Mouse (Mus musculus): ENCODE measurements around the gene Timp2. TPM values are rescaled to one million over a fixed set of nuclear protein-coding genes. Genes with fewer than 3 reads are reported as not detected.

The Timp2 gene
- total and polyA plus RNA-seq, 2 experiments from 2014 or later = 165 to 208 TPM

DNA sequence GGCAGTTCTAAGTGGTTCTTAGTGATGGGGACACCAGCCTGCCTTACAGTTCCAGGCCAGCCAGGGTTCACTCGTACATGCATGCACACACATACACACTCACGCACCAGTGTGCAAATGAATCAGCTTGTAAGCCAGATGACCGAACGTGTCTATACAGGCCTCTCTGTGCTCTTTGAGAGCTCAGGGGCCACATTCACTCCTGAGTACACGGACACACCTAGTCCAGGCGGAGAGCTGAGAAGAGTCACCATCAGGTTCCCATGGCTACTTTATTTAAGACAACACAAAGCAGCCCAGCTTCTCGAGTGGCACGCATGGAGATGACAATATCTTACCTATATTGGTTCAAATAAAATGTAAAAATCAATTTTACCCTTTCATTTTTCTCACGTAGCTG, 69.1 kb downstream of the Timp2 start:
- no peak for DNase-seq
- no peak overlapping the region for H3K27ac ChIP-seq (ENCODE audit: low read depth, low read length)
- ATAC-seq = no peak
- no peak for TF ChIP-seq CTCF (IDR thresholded peaks at IDR 0.05; ENCODE audit: low read depth)
- no peak overlapping the region for H3K9ac ChIP-seq
- no peak overlapping the region for H3K4me2 ChIP-seq (ENCODE audit: low read depth)
- H3K9me3 ChIP-seq (ENCODE audit: low read length) = no peaks in the 10 kb centered on the region
- peaks cover 4% of the 10 kb centered on the region; the same call in 1 of the 2 replicates for H3K4me1 ChIP-seq (ENCODE audit: insufficient read depth)
- H3K4me3 ChIP-seq (ENCODE audit: low read depth, low read length) = no peak overlapping the region
- WGBS = 92% methylated on average over 9 of the region's 9 CpGs
- H3K36me3 ChIP-seq (ENCODE audit: insufficient read depth) = peaks cover 61% of the 10 kb centered on the region
- no peaks in the 10 kb centered on the region for H3K27me3 ChIP-seq (ENCODE audit: insufficient read depth, low read length)

DNA sequence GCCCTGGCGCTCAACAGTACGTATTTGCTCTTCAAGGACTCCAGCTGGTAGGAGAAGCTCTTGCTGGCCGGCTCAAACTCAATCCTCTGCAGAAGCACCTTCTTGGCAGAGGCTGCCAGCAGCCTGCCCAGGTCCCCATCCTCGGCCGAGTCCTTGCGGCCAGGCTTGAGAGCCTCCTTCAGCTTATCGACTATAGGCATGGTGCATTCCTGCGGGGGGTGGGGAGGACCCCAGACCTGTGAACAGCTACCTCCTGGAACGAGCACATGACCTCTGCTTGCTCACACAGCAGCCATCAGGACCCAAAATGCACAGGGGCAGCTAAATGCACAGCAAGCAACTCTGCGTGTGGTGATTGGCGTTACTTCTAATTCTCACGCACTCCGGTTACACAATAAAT, 69.7 kb downstream of the Timp2 start:
- no peak overlapping the region for H3K4me3 ChIP-seq (ENCODE audit: low read depth, low read length)
- DNase-seq = no peak
- H3K9me3 ChIP-seq (ENCODE audit: low read length) = no peaks in the 10 kb centered on the region
- no peak for ATAC-seq
- H3K4me2 ChIP-seq (ENCODE audit: low read depth) = no peak overlapping the region
- no peak overlapping the region for H3K27ac ChIP-seq (ENCODE audit: low read depth, low read length)
- peaks cover 66% of the 10 kb centered on the region for H3K36me3 ChIP-seq (ENCODE audit: insufficient read depth)
- no peaks in the 10 kb centered on the region for H3K27me3 ChIP-seq (ENCODE audit: insufficient read depth, low read length)
- no peak for TF ChIP-seq CTCF (IDR thresholded peaks at IDR 0.05; ENCODE audit: low read depth)
- WGBS = 90% methylated on average over 13 of the region's 13 CpGs
- H3K4me1 ChIP-seq (ENCODE audit: insufficient read depth) = peaks cover 4% of the 10 kb centered on the region; the same call in 1 of the 2 replicates
- no peak overlapping the region for H3K9ac ChIP-seq

DNA sequence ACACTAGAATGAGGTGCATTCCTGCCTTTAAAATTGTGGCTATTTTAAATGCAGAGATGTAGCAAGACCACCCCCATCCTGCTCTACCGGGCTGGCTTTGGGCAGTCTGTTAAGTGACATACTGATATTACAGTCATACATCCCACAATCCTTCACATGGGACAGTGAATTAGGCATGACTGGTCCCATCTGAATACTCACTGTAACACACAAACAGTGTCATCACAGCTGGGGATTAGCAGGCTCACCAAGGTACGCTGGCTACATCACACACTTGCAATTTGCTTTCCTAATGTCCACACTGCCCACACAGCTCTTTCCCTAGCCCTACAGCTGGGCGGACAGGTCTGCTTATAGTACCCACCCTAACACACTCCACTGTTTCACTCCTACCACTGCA, 75.3 kb downstream of the Timp2 start:
- Histone ChIP-seq H3K36me3 (ENCODE audit: insufficient read depth) (peaks cover 95% of the 10 kb centered on the region), H3K9me3 (ENCODE audit: low read length) (no peaks in the 10 kb centered on the region), H3K4me2 (ENCODE audit: low read depth) (no peak overlapping the region), H3K9ac (no peak overlapping the region), H3K27me3 (ENCODE audit: insufficient read depth, low read length) (no peaks in the 10 kb centered on the region), H3K27ac (ENCODE audit: low read depth, low read length) (no peak overlapping the region), H3K4me1 (ENCODE audit: insufficient read depth) (no peaks in the 10 kb centered on the region), H3K4me3 (ENCODE audit: low read depth, low read length) (no peak overlapping the region)
- WGBS = 97% methylated on average over 3 of the region's 3 CpGs
- TF ChIP-seq CTCF (IDR thresholded peaks at IDR 0.05; ENCODE audit: low read depth) = no peak
- DNase-seq (no peak), ATAC-seq (no peak)

DNA sequence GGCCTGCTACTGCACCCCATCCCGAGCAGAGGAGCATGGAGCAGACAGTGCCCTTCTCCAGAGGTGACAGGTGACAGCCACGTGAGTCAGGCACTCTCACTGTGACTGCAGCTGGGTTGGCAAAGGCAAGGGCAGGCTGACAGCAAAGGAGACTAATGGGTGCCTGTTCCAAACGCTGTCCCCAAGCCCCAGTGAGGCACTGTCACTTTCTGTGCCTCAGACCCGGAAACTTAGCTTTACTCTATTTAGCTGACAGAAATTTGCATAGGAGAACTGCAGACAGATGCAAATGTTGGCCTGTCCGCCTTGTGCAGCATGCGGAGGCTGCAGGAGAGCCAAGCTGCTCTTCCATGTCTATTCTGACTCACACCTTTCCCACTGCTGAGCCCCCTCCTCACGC, 79.2 kb downstream of the Timp2 start:
- no peaks in the 10 kb centered on the region for H3K4me1 ChIP-seq (ENCODE audit: insufficient read depth)
- H3K9me3 ChIP-seq (ENCODE audit: low read length) = no peaks in the 10 kb centered on the region
- 87% methylated on average over 7 of the region's 7 CpGs for WGBS
- no peak for ATAC-seq
- H3K4me2 ChIP-seq (ENCODE audit: low read depth) = no peak overlapping the region
- no peak for TF ChIP-seq CTCF (IDR thresholded peaks at IDR 0.05; ENCODE audit: low read depth)
- no peak overlapping the region for H3K4me3 ChIP-seq (ENCODE audit: low read depth, low read length)
- H3K36me3 ChIP-seq (ENCODE audit: insufficient read depth) = peaks cover 96% of the 10 kb centered on the region
- H3K27me3 ChIP-seq (ENCODE audit: insufficient read depth, low read length) = no peaks in the 10 kb centered on the region
- no peak for DNase-seq
- no peak overlapping the region for H3K27ac ChIP-seq (ENCODE audit: low read depth, low read length)
- no peak overlapping the region for H3K9ac ChIP-seq

DNA sequence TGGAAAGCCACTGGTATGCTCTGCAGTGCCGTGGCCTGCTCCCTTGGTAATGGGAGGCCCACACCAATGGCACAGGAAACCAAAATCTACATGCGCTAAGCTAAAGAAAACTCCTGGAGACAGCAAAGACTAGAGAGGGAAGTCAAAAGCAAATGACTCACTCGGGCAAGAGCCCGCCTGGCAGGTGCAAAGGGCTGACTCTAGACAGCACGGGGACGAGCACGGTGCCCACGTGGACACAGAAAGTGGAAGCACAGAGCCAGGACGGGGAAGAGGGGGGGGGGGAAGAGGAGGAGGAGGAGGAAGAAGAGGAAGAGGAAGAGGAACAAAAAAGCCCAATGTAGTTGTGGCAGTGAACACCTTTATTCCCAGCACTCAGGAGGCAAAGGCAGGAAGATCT, 80.4 kb downstream of the Timp2 start:
- no peaks in the 10 kb centered on the region for H3K9me3 ChIP-seq (ENCODE audit: low read length)
- no peak overlapping the region for H3K9ac ChIP-seq
- DNase-seq (no peak), ATAC-seq (no peak)
- H3K4me2 ChIP-seq (ENCODE audit: low read depth) = no peak overlapping the region
- H3K27ac ChIP-seq (ENCODE audit: low read depth, low read length) = no peak overlapping the region
- WGBS = 96% methylated on average over 9 of the region's 9 CpGs
- TF ChIP-seq CTCF (IDR thresholded peaks at IDR 0.05; ENCODE audit: low read depth) = no peak
- H3K4me1 ChIP-seq (ENCODE audit: insufficient read depth) = no peaks in the 10 kb centered on the region
- no peak overlapping the region for H3K4me3 ChIP-seq (ENCODE audit: low read depth, low read length)
- H3K36me3 ChIP-seq (ENCODE audit: insufficient read depth) = peaks cover 94% of the 10 kb centered on the region
- H3K27me3 ChIP-seq (ENCODE audit: insufficient read depth, low read length) = no peaks in the 10 kb centered on the region

DNA sequence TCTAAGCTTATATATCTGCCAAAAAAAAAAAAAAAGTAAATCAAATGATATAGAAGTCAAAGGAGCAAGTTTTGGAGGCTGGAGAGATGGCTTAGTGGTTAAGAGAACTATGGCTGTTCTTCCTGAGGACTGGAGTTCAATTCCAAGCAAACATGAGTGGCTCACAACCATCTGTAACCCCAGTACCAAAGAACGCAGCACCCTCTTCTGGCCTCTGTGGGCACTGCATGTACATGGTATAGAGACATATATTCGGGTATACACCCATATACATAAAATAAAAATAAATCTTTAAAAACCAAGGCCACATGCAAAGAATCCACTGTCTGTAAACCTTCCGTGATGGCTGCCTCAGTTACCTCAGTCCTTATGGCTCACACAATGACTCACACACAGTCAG, 85.7 kb downstream of the Timp2 start:
- Histone ChIP-seq H3K4me1 (ENCODE audit: insufficient read depth) (no peaks in the 10 kb centered on the region), H3K9ac (no peak overlapping the region), H3K4me2 (ENCODE audit: low read depth) (no peak overlapping the region), H3K27ac (ENCODE audit: low read depth, low read length) (no peak overlapping the region), H3K4me3 (ENCODE audit: low read depth, low read length) (no peak overlapping the region), H3K27me3 (ENCODE audit: insufficient read depth, low read length) (no peaks in the 10 kb centered on the region), H3K9me3 (ENCODE audit: low read length) (no peaks in the 10 kb centered on the region), H3K36me3 (ENCODE audit: insufficient read depth) (peaks cover 86% of the 10 kb centered on the region)
- WGBS = 96% methylated on average over 3 of the region's 3 CpGs
- no peak for ATAC-seq
- no peak for DNase-seq
- peak; percentile 47 for TF ChIP-seq CTCF (IDR thresholded peaks at IDR 0.05; ENCODE audit: low read depth)

DNA sequence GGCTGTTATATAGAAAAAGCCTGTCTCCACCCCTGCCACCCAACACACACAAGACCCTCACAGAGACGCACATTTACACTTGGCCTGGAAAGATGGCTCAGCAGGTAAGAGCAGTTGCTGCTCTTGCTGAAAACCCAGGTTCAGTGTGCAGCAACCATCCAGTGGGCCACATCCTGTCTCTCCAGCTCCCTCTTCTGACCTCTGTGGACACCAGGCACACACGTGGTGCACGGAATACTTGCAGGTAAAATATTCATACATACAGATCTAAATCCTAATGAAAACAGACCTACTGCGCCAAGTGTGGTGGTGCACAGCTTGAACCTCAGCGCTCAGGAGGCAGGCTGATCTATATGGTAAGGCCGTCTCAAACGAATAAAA, 88.9 kb downstream of the Timp2 start:
- Histone ChIP-seq H3K27ac (ENCODE audit: low read depth, low read length) (no peak overlapping the region), H3K4me3 (ENCODE audit: low read depth, low read length) (no peak overlapping the region), H3K9ac (no peak overlapping the region), H3K36me3 (ENCODE audit: insufficient read depth) (peaks cover 86% of the 10 kb centered on the region), H3K4me2 (ENCODE audit: low read depth) (no peak overlapping the region), H3K27me3 (ENCODE audit: insufficient read depth, low read length) (no peaks in the 10 kb centered on the region), H3K4me1 (ENCODE audit: insufficient read depth) (no peaks in the 10 kb centered on the region), H3K9me3 (ENCODE audit: low read length) (no peaks in the 10 kb centered on the region)
- TF ChIP-seq CTCF (IDR thresholded peaks at IDR 0.05; ENCODE audit: low read depth) = no peak
- no peak for DNase-seq
- no peak for ATAC-seq
- 94% methylated on average over 7 of the region's 7 CpGs for whole genome bisulfite sequencing

Measured in forebrain, postnatal 0 days (tissue).